Mouse (Mus musculus) lung, postnatal 14 days (tissue): ENCODE data around the gene Gm7849.
"Not testable (repeated sequence)": the region's sequence is repeated elsewhere in the genome, so short reads cannot be mapped to it uniquely, and the experiment has no call there.

ENCODE experiments used
- DNase-seq: peaks from one replicate; pipeline ENCODE4 v3.0.0; 2021

The Gm7849 gene

GRCm38 (mm10) chr8:21456460-21456859 lies at the start of gene Gm7849:
Gene Gm7849, minus strand, starts transcription at chr8:21456560.
- not testable (repeated sequence) for DNase-seq

GRCm38 (mm10) chr8:21427111-21427510 lies 29.2 kb downstream of the Gm7849 start, which contains the start of gene Defa36:
Gene Defa36, plus strand, starts transcription at chr8:21427411.
- not testable (repeated sequence) for DNase-seq
